Mouse (Mus musculus): ENCODE measurements around the gene 9630041A04Rik. TPM values are rescaled to one million over a fixed set of nuclear protein-coding genes. Genes with fewer than 3 reads are reported as not detected.

9630041A04Rik gene
- polyA plus RNA-seq, 1 experiment = not detected

- H3K4me3 ChIP-seq (ENCODE audit: control insufficient read depth, low read depth, low read length) = peak overlapping the region; percentile 37
- H3K27ac ChIP-seq (ENCODE audit: control insufficient read depth, insufficient read depth, low read depth, low read length) = no peak overlapping the region
- TF ChIP-seq CTCF (IDR thresholded peaks at IDR 0.05; ENCODE audit: control insufficient read depth, insufficient read depth, insufficient replicate concordance, low read depth, low read length) (no peak), POLR2A (IDR thresholded peaks at IDR 0.05; ENCODE audit: control insufficient read depth, low read depth, low read length) (no peak)
Observed at GRCm38 (mm10) chr9:101990836-101991235, 129.2 kb downstream of the 9630041A04Rik start.

More at GRCm38 (mm10) chr9:101990836-101991235, 129.2 kb downstream of the 9630041A04Rik start:
- no peaks in the 10 kb centered on the region for H3K4me1 ChIP-seq (ENCODE audit: control insufficient read depth, insufficient read depth, low read length)
- no peaks in the 10 kb centered on the region for H3K36me3 ChIP-seq (ENCODE audit: control insufficient read depth, insufficient read depth, low read length)
- H3K27me3 ChIP-seq (ENCODE audit: control insufficient read depth, insufficient read depth, low read length) = no peaks in the 10 kb centered on the region
